Mouse (Mus musculus) left cerebral cortex, postnatal 4 days (tissue): ENCODE results near the gene Fmo1. TPM values are rescaled to one million over a fixed set of nuclear protein-coding genes. Genes with fewer than 3 reads are reported as not detected.

Experiments used
- DNase-seq: peaks from one replicate; pipeline ENCODE4 v3.0.0-alpha.2; 2022
- intact Hi-C: fragments of 180-260 bp; cut with DNase I; formaldehyde crosslinking; loops from one replicate; pipeline ENCODE4 v1.15.1; 2025
- total RNA-seq, 2 experiments: library from RNA; stranded (reverse); gene quantifications; 2 replicates each; pipeline ENCODE4 v1.2.3; 2021

The Fmo1 gene
- total RNA-seq, 2 experiments from 2014 or later: 28.6 to 30.7 TPM

- intact Hi-C loops: no loop called here
- no peak for DNase-seq
These were observed 2.1 kb downstream of the Fmo1 start for GRCm38 (mm10) chr1:162864279-162864678.

- intact Hi-C loops: no loop called here
- no peak for DNase-seq
These were observed 2.8 kb downstream of the Fmo1 start for GRCm38 (mm10) chr1:162863579-162863978.

GRCm38 (mm10) chr1:162862328-162862727 is 4.1 kb downstream of the Fmo1 start:
- no peak for DNase-seq
- intact Hi-C loops: no loop called here

- intact Hi-C loops: no loop called here
These were observed 6.3 kb downstream of the Fmo1 start for GRCm38 (mm10) chr1:162859996-162860605.

GRCm38 (mm10) chr1:162859545-162859976 is 6.8 kb downstream of the Fmo1 start:
- intact Hi-C loops: no loop called here
- DNase-seq: peak; percentile 32

More at GRCm38 (mm10) chr1:162859996-162860605, 6.3 kb downstream of the Fmo1 start:
- peak; percentile 38 for DNase-seq

- intact Hi-C loops: no loop called here
- peak; percentile 50 for DNase-seq
These were observed 7.7 kb downstream of the Fmo1 start for GRCm38 (mm10) chr1:162858748-162859130.

GRCm38 (mm10) chr1:162857766-162858747 is 8.4 kb downstream of the Fmo1 start:
- DNase-seq: no peak

GRCm38 (mm10) chr1:162853812-162854482 is 12.5 kb downstream of the Fmo1 start:
- intact Hi-C loops: no loop called here

More at GRCm38 (mm10) chr1:162857766-162858747, 8.4 kb downstream of the Fmo1 start:
- intact Hi-C loops: no loop called here

GRCm38 (mm10) chr1:162847554-162847953 is 18.9 kb downstream of the Fmo1 start:
- intact Hi-C loops: no loop called here
- DNase-seq: no peak

More at GRCm38 (mm10) chr1:162853812-162854482, 12.5 kb downstream of the Fmo1 start:
- DNase-seq: no peak

- no peak for DNase-seq
- intact Hi-C loops: no loop called here
These were observed 26.2 kb downstream of the Fmo1 start for GRCm38 (mm10) chr1:162840211-162840610.

- DNase-seq: no peak
- intact Hi-C loops: no loop called here
These were observed 27.4 kb downstream of the Fmo1 start for GRCm38 (mm10) chr1:162838976-162839375.

GRCm38 (mm10) chr1:162834342-162834741 is 32.1 kb downstream of the Fmo1 start:
- DNase-seq: no peak
- intact Hi-C loops: no loop called here

GRCm38 (mm10) chr1:162832574-162832953 is 33.8 kb downstream of the Fmo1 start:
- intact Hi-C loops: no loop called here

GRCm38 (mm10) chr1:162831838-162832573 is 34.4 kb downstream of the Fmo1 start:
- intact Hi-C loops: no loop called here
- peak; percentile 18 for DNase-seq

More at GRCm38 (mm10) chr1:162832574-162832953, 33.8 kb downstream of the Fmo1 start:
- DNase-seq: no peak

GRCm38 (mm10) chr1:162819280-162819679 is 47.1 kb downstream of the Fmo1 start:
- intact Hi-C loops: loop anchor here (10.0 kb wide), 1 partner anchor 256 kb away; no protein-coding TSS in a partner anchor
- DNase-seq: no peak

- intact Hi-C loops: loop anchor here (10.0 kb wide), 1 partner anchor 259 kb away; no protein-coding TSS in a partner anchor
- DNase-seq: no peak
These were observed 50.9 kb downstream of the Fmo1 start for GRCm38 (mm10) chr1:162815381-162816127.

GRCm38 (mm10) chr1:162814932-162815331 is 51.5 kb downstream of the Fmo1 start:
- intact Hi-C loops: loop anchor here (10.0 kb wide), 1 partner anchor 260 kb away; no protein-coding TSS in a partner anchor
- no peak for DNase-seq

GRCm38 (mm10) chr1:162813836-162814156 is 52.6 kb downstream of the Fmo1 start, which contains the start of gene Fmo4:
Gene Fmo4 (minus strand): TSS chr1:162813972.
- DNase-seq: peak; percentile 26
- intact Hi-C loops: loop anchor here (10.0 kb wide), 1 partner anchor 261 kb away; no protein-coding TSS in a partner anchor

- DNase-seq: no peak
- intact Hi-C loops: loop anchor here (10.0 kb wide), 1 partner anchor 262 kb away; no protein-coding TSS in a partner anchor
These were observed 53.1 kb downstream of the Fmo1 start for GRCm38 (mm10) chr1:162813143-162813835.
